Comparison of ENCODE assay signal across 22 mouse cellular contexts in genomic region chr9:110760886-110761285, GRCm38 (mm10). TPM values are rescaled to one million over a fixed set of nuclear protein-coding genes. Genes with fewer than 3 reads are reported as not detected.
DNase-seq lines count a peak whose midpoint lies in the region; ATAC-seq lines count a peak whose summit lies in the region.
"Had no signal": no experiment of that assay in that cellular context is flagged by ENCODE, and none has a peak within 500 bp of the region (broad histone marks: within the 10 kb centered on the region; RNA-seq: fewer than 3 reads in every experiment).

No protein-coding gene starts in this region.

- DNase-seq in limb, embryonic 10.5 days (ENCODE audit: low spot score) = no peak
- DNase-seq in midbrain, embryonic 11.5 days (ENCODE audit: low spot score, missing footprints) = peak; percentile 72
- DNase-seq: adrenal gland, postnatal 14 days; cerebellum, adult 11-12 months; cerebellum, adult 9-10 months; cerebellum, postnatal 36 days; heart, adult 18-20 months had no signal

- no peak overlapping the region for H3K4me3 ChIP-seq in limb, embryonic 12.5 days (replicated peaks)
- H3K4me3 ChIP-seq in limb, embryonic 10.5 days = no peak overlapping the region
- no peak overlapping the region for H3K4me3 ChIP-seq in midbrain, embryonic 11.5 days (ENCODE audit: low read depth, low read length)
- no peak overlapping the region for H3K4me3 ChIP-seq in midbrain, embryonic 15.5 days
- H3K4me3 ChIP-seq in embryonic facial prominence, embryonic 15.5 days (replicated peaks) = no peak overlapping the region
- no peak overlapping the region for H3K4me3 ChIP-seq in hindbrain, embryonic 12.5 days
- H3K4me3 ChIP-seq in liver, embryonic 12.5 days = no peak overlapping the region
- H3K4me3 ChIP-seq: erythroblast, embryonic 14.5 days; forebrain, embryonic 15.5 days; heart, embryonic 15.5 days; hindbrain, embryonic 10.5 days; hindbrain, embryonic 15.5 days had no signal

- H3K36me3 ChIP-seq in limb, embryonic 12.5 days = no peaks in the 10 kb centered on the region
- H3K36me3 ChIP-seq in limb, embryonic 10.5 days = no peaks in the 10 kb centered on the region
- no peaks in the 10 kb centered on the region for H3K36me3 ChIP-seq in midbrain, embryonic 11.5 days (ENCODE audit: control insufficient read depth, insufficient read depth, low read length)
- H3K36me3 ChIP-seq in midbrain, embryonic 15.5 days (replicated peaks) = no peaks in the 10 kb centered on the region
- no peaks in the 10 kb centered on the region for H3K36me3 ChIP-seq in embryonic facial prominence, embryonic 15.5 days
- no peaks in the 10 kb centered on the region for H3K36me3 ChIP-seq in hindbrain, embryonic 12.5 days
- H3K36me3 ChIP-seq in liver, embryonic 12.5 days = no peaks in the 10 kb centered on the region
- H3K36me3 ChIP-seq: forebrain, embryonic 15.5 days; heart, embryonic 15.5 days; hindbrain, embryonic 10.5 days; hindbrain, embryonic 15.5 days had no signal

- H3K9ac ChIP-seq in limb, embryonic 12.5 days (replicated peaks) = no peak overlapping the region
- no peak overlapping the region for H3K9ac ChIP-seq in midbrain, embryonic 11.5 days (ENCODE audit: low read length)
- no peak overlapping the region for H3K9ac ChIP-seq in midbrain, embryonic 15.5 days
- H3K9ac ChIP-seq in embryonic facial prominence, embryonic 15.5 days = no peak overlapping the region
- H3K9ac ChIP-seq in hindbrain, embryonic 12.5 days = no peak overlapping the region
- H3K9ac ChIP-seq in liver, embryonic 12.5 days = no peak overlapping the region
- H3K9ac ChIP-seq: forebrain, embryonic 15.5 days; heart, embryonic 15.5 days; hindbrain, embryonic 15.5 days had no signal

- peaks cover 48% of the 10 kb centered on the region for H3K4me1 ChIP-seq in limb, embryonic 12.5 days (replicated peaks)
- peaks cover 51% of the 10 kb centered on the region for H3K4me1 ChIP-seq in limb, embryonic 10.5 days
- no peaks in the 10 kb centered on the region for H3K4me1 ChIP-seq in midbrain, embryonic 11.5 days (ENCODE audit: control insufficient read depth, insufficient read depth, low read length)
- H3K4me1 ChIP-seq in midbrain, embryonic 15.5 days = no peaks in the 10 kb centered on the region
- peaks cover 52% of the 10 kb centered on the region for H3K4me1 ChIP-seq in embryonic facial prominence, embryonic 15.5 days
- H3K4me1 ChIP-seq in hindbrain, embryonic 12.5 days = no peaks in the 10 kb centered on the region
- H3K4me1 ChIP-seq in liver, embryonic 12.5 days = no peaks in the 10 kb centered on the region
- H3K4me1 ChIP-seq: forebrain, embryonic 15.5 days; hindbrain, embryonic 15.5 days had no signal

- H3K4me2 ChIP-seq in limb, embryonic 12.5 days = no peak overlapping the region
- no peak overlapping the region for H3K4me2 ChIP-seq in midbrain, embryonic 11.5 days
- no peak overlapping the region for H3K4me2 ChIP-seq in midbrain, embryonic 15.5 days
- no peak overlapping the region for H3K4me2 ChIP-seq in embryonic facial prominence, embryonic 15.5 days (replicated peaks)
- H3K4me2 ChIP-seq in hindbrain, embryonic 12.5 days (replicated peaks) = no peak overlapping the region
- H3K4me2 ChIP-seq in liver, embryonic 12.5 days = no peak overlapping the region
- H3K4me2 ChIP-seq: forebrain, embryonic 15.5 days; heart, embryonic 11.5 days; heart, embryonic 15.5 days; hindbrain, embryonic 15.5 days had no signal

- no peak for ATAC-seq in limb, embryonic 12.5 days (ENCODE audit: insufficient number of reproducible peaks, insufficient read depth, low FRiP score, low TSS enrichment, low read depth)
- ATAC-seq in midbrain, embryonic 11.5 days (ENCODE audit: low FRiP score) = no peak
- ATAC-seq in midbrain, embryonic 15.5 days (replicated peaks) = no peak
- no peak for ATAC-seq in embryonic facial prominence, embryonic 15.5 days (ENCODE audit: insufficient number of reproducible peaks, low FRiP score, low TSS enrichment, low read depth)
- no peak for ATAC-seq in hindbrain, embryonic 12.5 days (ENCODE audit: low FRiP score)
- no peak for ATAC-seq in liver, embryonic 12.5 days
- ATAC-seq: activated CD4-positive, CD25-positive, alpha-beta regulatory T cell, adult 4 months; forebrain, embryonic 15.5 days; Patski had no signal

- 81% methylated on average over 8 of the region's 8 CpGs for WGBS in limb, embryonic 12.5 days
- 91% methylated on average over 8 of the region's 8 CpGs for WGBS in limb, embryonic 10.5 days
- 93% methylated on average over 8 of the region's 8 CpGs for WGBS in midbrain, embryonic 11.5 days
- WGBS in midbrain, embryonic 15.5 days = 86% methylated on average over 8 of the region's 8 CpGs
- WGBS in embryonic facial prominence, embryonic 15.5 days = 63% methylated on average over 8 of the region's 8 CpGs
- 87% methylated on average over 8 of the region's 8 CpGs for WGBS in hindbrain, embryonic 12.5 days
- WGBS in liver, embryonic 12.5 days (ENCODE audit: insufficient replicate concordance) = 71% methylated on average over 8 of the region's 8 CpGs

- H3K27me3 ChIP-seq in limb, embryonic 12.5 days = peaks cover 34% of the 10 kb centered on the region
- H3K27me3 ChIP-seq in limb, embryonic 10.5 days (ENCODE audit: low read depth, poor library complexity, severe bottlenecking) = peaks cover 48% of the 10 kb centered on the region
- H3K27me3 ChIP-seq in midbrain, embryonic 11.5 days (ENCODE audit: control insufficient read depth, insufficient read depth, low read length) = no peaks in the 10 kb centered on the region
- no peaks in the 10 kb centered on the region for H3K27me3 ChIP-seq in midbrain, embryonic 15.5 days (replicated peaks)
- no peaks in the 10 kb centered on the region for H3K27me3 ChIP-seq in embryonic facial prominence, embryonic 15.5 days
- H3K27me3 ChIP-seq in hindbrain, embryonic 12.5 days = no peaks in the 10 kb centered on the region; the same call in 1 of the 2 replicates
- H3K27me3 ChIP-seq in liver, embryonic 12.5 days (replicated peaks) = peaks cover 30% of the 10 kb centered on the region
- H3K27me3 ChIP-seq: forebrain, embryonic 15.5 days; heart, embryonic 15.5 days; hindbrain, embryonic 15.5 days; Patski had no signal

- H3K27ac ChIP-seq in limb, embryonic 12.5 days = 0 out of 2 replicates have a peak overlapping the region, but pooled peaks have one; percentile 8
- H3K27ac ChIP-seq in limb, embryonic 10.5 days = no peak overlapping the region
- H3K27ac ChIP-seq in midbrain, embryonic 11.5 days (ENCODE audit: low read depth, low read length) = no peak overlapping the region
- no peak overlapping the region for H3K27ac ChIP-seq in midbrain, embryonic 15.5 days
- H3K27ac ChIP-seq in embryonic facial prominence, embryonic 15.5 days (replicated peaks) = peak overlapping the region; percentile 80
- no peak overlapping the region for H3K27ac ChIP-seq in hindbrain, embryonic 12.5 days
- H3K27ac ChIP-seq in liver, embryonic 12.5 days = no peak overlapping the region
- H3K27ac ChIP-seq: forebrain, embryonic 15.5 days; heart, embryonic 15.5 days; hindbrain, embryonic 10.5 days; hindbrain, embryonic 15.5 days had no signal

- H3K9me3 ChIP-seq in limb, embryonic 12.5 days = no peaks in the 10 kb centered on the region
- H3K9me3 ChIP-seq in limb, embryonic 10.5 days (replicated peaks) = no peaks in the 10 kb centered on the region
- H3K9me3 ChIP-seq in midbrain, embryonic 11.5 days (ENCODE audit: control insufficient read depth, low read length) = no peaks in the 10 kb centered on the region
- H3K9me3 ChIP-seq in midbrain, embryonic 15.5 days = no peaks in the 10 kb centered on the region
- no peaks in the 10 kb centered on the region for H3K9me3 ChIP-seq in embryonic facial prominence, embryonic 15.5 days (replicated peaks)
- no peaks in the 10 kb centered on the region for H3K9me3 ChIP-seq in hindbrain, embryonic 12.5 days (replicated peaks)
- no peaks in the 10 kb centered on the region for H3K9me3 ChIP-seq in liver, embryonic 12.5 days (replicated peaks)
- H3K9me3 ChIP-seq: forebrain, embryonic 15.5 days; heart, embryonic 15.5 days; hindbrain, embryonic 10.5 days; hindbrain, embryonic 15.5 days had no signal

RNA-seq across cellular contexts. Expression of gene Pth1r, which starts 13.9 kb away (rescaled TPM):
- 76.6 and 81.8 TPM in 2 replicates for polyA plus RNA-seq in limb, embryonic 12.5 days (2016; fragmentation: Nextera tagmentation; extraction: Ambion mirVana)
- 36.3 and 49.2 TPM in 2 replicates for polyA plus RNA-seq in limb, embryonic 10.5 days (2016; fragmentation: Nextera tagmentation; extraction: Ambion mirVana)
- 17.0 and 20.3 TPM in 2 replicates for polyA plus RNA-seq in midbrain, embryonic 11.5 days (2014; fragmentation: Nextera tagmentation; extraction: Ambion mirVana)
- 8.7 and 9.2 TPM in 2 replicates for polyA plus RNA-seq in midbrain, embryonic 15.5 days (2015; fragmentation: Nextera tagmentation; extraction: Ambion mirVana)
- 133 and 145 TPM in 2 replicates for polyA plus RNA-seq in embryonic facial prominence, embryonic 15.5 days (2015; fragmentation: Nextera tagmentation; extraction: Ambion mirVana)
- polyA plus RNA-seq in hindbrain, embryonic 12.5 days (2016; fragmentation: Nextera tagmentation; extraction: Ambion mirVana) = 44.3 and 52.4 TPM in 2 replicates
- 7.8 and 9.1 TPM in 2 replicates for polyA plus RNA-seq in liver, embryonic 12.5 days (2016; fragmentation: Nextera tagmentation; extraction: Ambion mirVana)
- polyA plus RNA-seq: activated CD4-positive, CD25-positive, alpha-beta regulatory T cell, adult 4 months; erythroblast, embryonic 14.5 days had no signal

RNA-seq across cellular contexts. Expression of gene Myl3, which starts 19.2 kb away (rescaled TPM):
- 1.6 and 2.6 TPM in 2 replicates for polyA plus RNA-seq in limb, embryonic 12.5 days (2016; fragmentation: Nextera tagmentation; extraction: Ambion mirVana)
- polyA plus RNA-seq in limb, embryonic 10.5 days (2016; fragmentation: Nextera tagmentation; extraction: Ambion mirVana) = 1.7 and 3.5 TPM in 2 replicates
- 0.48 and 0.63 TPM in 2 replicates for polyA plus RNA-seq in midbrain, embryonic 11.5 days (2014; fragmentation: Nextera tagmentation; extraction: Ambion mirVana)
- 0.56 and 2.0 TPM in 2 replicates for polyA plus RNA-seq in midbrain, embryonic 15.5 days (2015; fragmentation: Nextera tagmentation; extraction: Ambion mirVana)
- 7.5 and 8.5 TPM in 2 replicates for polyA plus RNA-seq in embryonic facial prominence, embryonic 15.5 days (2015; fragmentation: Nextera tagmentation; extraction: Ambion mirVana)
- polyA plus RNA-seq in hindbrain, embryonic 12.5 days (2016; fragmentation: Nextera tagmentation; extraction: Ambion mirVana) = 2.0 TPM in 2 replicates
- 0.48 and 1.6 TPM in 2 replicates for polyA plus RNA-seq in liver, embryonic 12.5 days (2016; fragmentation: Nextera tagmentation; extraction: Ambion mirVana)
- polyA plus RNA-seq: activated CD4-positive, CD25-positive, alpha-beta regulatory T cell, adult 4 months; erythroblast, embryonic 14.5 days; forebrain, embryonic 11.5 days; hindbrain, embryonic 10.5 days had no signal

RNA-seq across cellular contexts. Expression of gene Prss42, which starts 37.1 kb away (rescaled TPM):
- polyA plus RNA-seq in limb, embryonic 12.5 days (2016; fragmentation: Nextera tagmentation; extraction: Ambion mirVana) = not detected in 2 replicates
- not detected in 2 replicates for polyA plus RNA-seq in limb, embryonic 10.5 days (2016; fragmentation: Nextera tagmentation; extraction: Ambion mirVana)
- not detected in 2 replicates for polyA plus RNA-seq in midbrain, embryonic 11.5 days (2014; fragmentation: Nextera tagmentation; extraction: Ambion mirVana)
- polyA plus RNA-seq in midbrain, embryonic 15.5 days (2015; fragmentation: Nextera tagmentation; extraction: Ambion mirVana) = not detected in 2 replicates
- not detected in 2 replicates for polyA plus RNA-seq in embryonic facial prominence, embryonic 15.5 days (2015; fragmentation: Nextera tagmentation; extraction: Ambion mirVana)
- polyA plus RNA-seq in hindbrain, embryonic 12.5 days (2016; fragmentation: Nextera tagmentation; extraction: Ambion mirVana) = not detected in 2 replicates
- not detected in 2 replicates for polyA plus RNA-seq in liver, embryonic 12.5 days (2016; fragmentation: Nextera tagmentation; extraction: Ambion mirVana)
- polyA plus RNA-seq: activated CD4-positive, CD25-positive, alpha-beta regulatory T cell, adult 4 months; embryonic facial prominence, embryonic 11.5 days; erythroblast, embryonic 14.5 days; forebrain, embryonic 11.5 days; forebrain, embryonic 15.5 days; heart, embryonic 11.5 days; hindbrain, embryonic 10.5 days; hindbrain, embryonic 15.5 days; Patski had no signal

RNA-seq across cellular contexts. Expression of gene Prss44, which starts 52.9 kb away (rescaled TPM):
- polyA plus RNA-seq in limb, embryonic 12.5 days (2016; fragmentation: Nextera tagmentation; extraction: Ambion mirVana) = not detected in 2 replicates
- polyA plus RNA-seq in limb, embryonic 10.5 days (2016; fragmentation: Nextera tagmentation; extraction: Ambion mirVana) = not detected in 2 replicates
- polyA plus RNA-seq in midbrain, embryonic 11.5 days (2014; fragmentation: Nextera tagmentation; extraction: Ambion mirVana) = not detected in 2 replicates
- not detected in 2 replicates for polyA plus RNA-seq in midbrain, embryonic 15.5 days (2015; fragmentation: Nextera tagmentation; extraction: Ambion mirVana)
- not detected in 2 replicates for polyA plus RNA-seq in embryonic facial prominence, embryonic 15.5 days (2015; fragmentation: Nextera tagmentation; extraction: Ambion mirVana)
- polyA plus RNA-seq in hindbrain, embryonic 12.5 days (2016; fragmentation: Nextera tagmentation; extraction: Ambion mirVana) = not detected in 2 replicates
- not detected in 2 replicates for polyA plus RNA-seq in liver, embryonic 12.5 days (2016; fragmentation: Nextera tagmentation; extraction: Ambion mirVana)
- polyA plus RNA-seq: embryonic facial prominence, embryonic 11.5 days; forebrain, embryonic 11.5 days; forebrain, embryonic 15.5 days; heart, embryonic 11.5 days; heart, embryonic 15.5 days; hindbrain, embryonic 10.5 days; hindbrain, embryonic 15.5 days; Patski had no signal

Comparison
In these comparisons a context has a peak if more than half of its experiments do, and no peak if none do; other contexts are left out.
1. H3K27ac ChIP-seq: peak in limb, embryonic 12.5 days (single experiment) and embryonic facial prominence, embryonic 15.5 days (single experiment); none in limb, embryonic 10.5 days (single experiment), midbrain, embryonic 11.5 days (single experiment), midbrain, embryonic 15.5 days (single experiment), hindbrain, embryonic 12.5 days (single experiment) and liver, embryonic 12.5 days (single experiment).